Mouse (Mus musculus): ENCODE data around the gene Mrpl45. TPM values are rescaled to one million over a fixed set of nuclear protein-coding genes. Genes with fewer than 3 reads are reported as not detected.
A peak's percentile ranks its signal among the peaks of the same experiment; 100 is the strongest.
"Not testable (repeated sequence)": the region's sequence is repeated elsewhere in the genome, so short reads cannot be mapped to it uniquely, and the experiment has no call there.

Gene Mrpl45
- total RNA-seq, 1 experiment from 2014 or later, result 31.6 TPM

DNA sequence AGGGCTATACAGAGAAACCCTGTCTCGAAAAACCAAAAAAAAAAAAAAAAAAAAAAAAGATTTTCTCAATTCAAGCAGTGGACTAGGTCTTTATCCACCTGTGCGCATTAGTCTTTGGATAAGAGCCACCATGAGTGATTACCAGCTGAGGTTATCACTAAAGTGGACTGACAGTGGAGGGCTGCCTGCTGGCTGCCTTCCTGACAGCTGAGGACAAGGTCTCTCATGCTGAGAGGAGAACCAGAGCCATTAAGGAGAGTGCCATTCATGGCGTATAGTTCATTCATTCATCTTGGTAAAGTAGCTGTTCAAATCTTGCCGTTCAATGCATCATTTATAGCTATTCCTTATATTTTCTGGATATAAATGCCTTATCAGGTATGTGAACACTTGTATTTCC is 19.0 kb upstream of the Mrpl45 start:
- DNase-seq, result no peak

DNA sequence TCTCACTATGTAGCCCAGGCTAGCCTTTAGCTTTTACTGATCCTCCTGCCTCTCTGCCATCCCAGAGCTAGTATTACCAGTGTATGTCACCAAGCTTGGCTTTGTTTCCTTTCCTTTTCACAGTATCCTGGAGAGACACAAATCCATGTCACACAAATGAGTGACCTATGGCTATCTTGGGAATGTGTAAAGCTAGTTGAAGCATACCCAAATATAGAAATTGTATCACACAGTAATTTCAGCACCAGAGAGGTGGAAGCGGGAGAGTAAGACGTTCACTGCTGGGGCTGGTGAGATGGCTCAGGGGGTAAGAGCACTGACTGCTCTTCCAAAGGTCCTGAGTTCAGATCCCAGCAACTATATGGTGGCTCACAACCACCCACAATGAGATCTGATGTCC is 15.6 kb upstream of the Mrpl45 start:
- no peak for DNase-seq

DNA sequence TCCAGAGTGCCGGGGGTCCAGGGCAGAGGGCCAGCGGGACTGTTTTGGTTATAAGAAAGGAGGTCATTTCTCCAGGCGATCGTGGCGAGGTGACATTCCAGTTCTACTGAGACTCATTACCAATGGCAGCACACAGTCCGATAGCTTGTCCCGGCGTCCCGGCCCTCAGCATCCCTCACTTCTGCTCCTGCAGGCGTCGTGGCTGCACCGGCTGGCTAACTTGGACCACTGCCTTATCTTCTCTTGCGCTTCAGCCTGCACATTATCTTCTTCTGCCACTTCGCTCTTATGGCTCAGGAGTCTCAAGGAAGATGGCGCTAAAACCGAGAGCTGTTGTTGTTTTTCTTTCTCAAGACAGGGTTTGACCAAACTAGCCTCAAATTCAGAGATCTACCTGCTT is 14.1 kb upstream of the Mrpl45 start:
- no peak for DNase-seq

DNA sequence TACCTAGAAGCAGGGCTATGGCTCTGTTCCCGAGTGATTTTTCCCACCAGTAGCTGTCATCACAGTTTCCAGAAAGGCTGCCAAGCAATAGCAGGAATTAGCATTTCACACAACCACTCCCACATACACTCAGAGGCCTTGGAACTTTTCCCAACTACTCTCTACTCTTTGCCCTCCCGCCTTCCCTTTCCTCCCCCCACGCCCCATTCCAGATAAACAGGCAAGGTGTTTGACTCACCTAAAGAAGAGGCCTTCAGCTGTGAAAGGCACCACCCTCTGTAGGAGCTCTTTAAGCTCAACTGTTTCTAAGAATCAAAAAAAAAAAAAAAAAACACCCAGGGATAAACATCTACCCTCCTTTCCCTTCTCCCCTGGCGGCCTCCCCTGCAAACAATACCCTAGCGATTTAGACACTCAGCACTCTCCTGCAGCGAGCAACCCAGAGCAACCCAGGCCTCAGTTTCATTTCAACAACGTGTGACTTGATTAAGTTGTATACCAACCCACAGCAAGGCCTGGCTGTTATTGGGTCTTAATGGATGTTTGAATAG is 13.2 kb upstream of the Mrpl45 start:
- DNase-seq, result no peak

DNA sequence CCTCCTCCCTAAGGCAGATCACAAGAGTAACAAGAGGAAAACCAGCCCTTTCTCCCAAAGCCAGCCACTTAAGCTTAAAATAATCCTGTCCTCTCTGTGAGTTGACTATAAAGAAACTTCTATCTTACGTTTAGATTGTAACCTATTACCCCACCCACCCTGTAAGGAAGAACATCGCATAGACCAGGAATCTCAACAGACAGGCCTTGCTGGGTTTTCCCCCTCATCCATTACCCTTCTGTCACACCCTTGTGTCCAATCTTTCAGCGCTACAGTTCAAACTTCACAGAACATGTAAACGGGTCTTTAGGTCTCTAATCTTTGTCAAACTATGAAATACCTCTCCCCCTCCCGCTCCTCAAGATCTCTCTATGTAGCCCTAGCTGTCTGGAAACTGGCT is 10.9 kb upstream of the Mrpl45 start:
- DNase-seq, result no peak

DNA sequence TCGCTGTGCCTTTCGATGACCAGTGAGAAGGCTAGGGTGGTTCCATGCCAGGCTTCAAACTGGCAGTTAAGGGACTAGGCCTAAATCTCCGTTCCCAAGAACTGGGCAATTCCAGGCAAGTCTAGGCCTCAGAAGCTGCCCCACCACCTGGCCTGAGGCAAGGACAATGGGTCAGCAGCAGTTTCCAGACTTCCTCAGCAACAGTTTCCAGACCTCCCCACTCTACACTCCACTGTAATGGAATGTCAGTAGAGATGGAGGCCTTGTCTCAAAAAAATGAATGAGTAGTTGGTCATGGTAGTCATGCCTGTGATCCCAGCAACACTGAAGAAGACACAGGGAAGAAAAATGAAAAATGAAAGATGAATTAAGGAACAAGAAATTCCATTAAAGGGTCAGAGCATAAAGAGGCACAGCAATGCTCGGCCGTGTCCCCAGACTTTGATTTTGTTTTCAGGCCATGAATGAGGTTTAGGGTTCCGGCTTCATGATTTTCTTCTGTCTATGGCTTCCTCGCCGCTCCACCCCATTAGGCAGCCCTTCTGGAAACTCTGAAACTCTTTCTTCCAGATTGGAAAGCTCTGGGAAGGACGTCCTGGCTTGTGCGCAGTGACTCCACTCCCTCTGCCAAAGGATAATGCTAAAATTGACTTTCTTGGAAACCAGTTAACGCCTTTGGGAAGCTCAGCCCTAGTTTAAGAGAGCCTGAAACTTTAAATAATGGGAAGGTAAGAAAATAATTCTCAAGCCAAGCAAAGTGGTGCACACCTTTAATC is 8.0 kb upstream of the Mrpl45 start:
- DNase-seq, result no peak

DNA sequence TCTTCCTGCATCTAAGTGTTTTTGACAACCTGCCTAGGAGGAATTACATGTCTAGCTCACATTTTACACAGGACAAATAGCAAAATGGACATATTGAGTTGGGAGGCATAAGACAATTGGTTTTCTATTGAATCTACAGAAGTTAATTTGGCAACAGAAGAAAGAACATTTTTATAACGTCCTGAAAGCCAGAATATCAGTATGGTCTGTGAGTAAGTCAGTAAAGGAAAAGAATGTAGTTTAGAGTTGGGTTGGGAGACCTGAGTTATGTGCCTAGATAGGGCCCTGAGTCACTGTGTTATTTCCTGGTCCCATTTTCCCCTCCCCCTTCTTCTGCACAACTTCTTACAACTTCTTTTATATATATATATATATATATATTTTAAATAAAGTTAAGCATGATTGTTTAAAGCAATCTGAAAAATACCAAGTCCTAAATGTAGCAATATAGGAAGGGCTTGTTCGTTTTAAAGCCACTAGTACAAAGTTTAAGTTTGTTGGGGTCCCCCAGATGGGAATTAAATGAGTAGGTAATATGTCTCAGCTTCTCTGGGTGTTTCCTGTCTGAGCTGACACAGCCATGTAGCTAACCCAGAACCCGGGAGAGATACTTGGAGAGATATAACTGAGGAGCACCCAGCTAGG is 6.6 kb upstream of the Mrpl45 start:
- no peak for DNase-seq

DNA sequence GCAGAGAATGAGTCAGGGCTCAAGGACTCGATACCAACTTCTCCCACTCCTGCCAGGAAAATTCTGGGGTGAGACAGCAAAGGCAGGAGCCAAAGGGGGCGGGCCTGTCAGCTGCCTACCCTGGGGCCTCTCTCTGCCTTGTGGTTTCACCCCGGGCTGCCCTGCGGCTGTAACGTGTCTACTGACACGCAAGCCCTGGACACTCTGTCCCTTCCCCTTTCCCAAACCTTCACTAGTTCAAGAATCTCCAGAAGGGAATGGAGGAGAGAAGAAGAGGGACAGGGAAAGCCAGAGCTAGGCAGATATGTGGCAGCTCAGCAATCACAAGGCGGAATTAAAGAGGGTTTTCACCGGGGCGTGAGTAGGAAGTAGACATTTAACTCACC is 6.1 kb upstream of the Mrpl45 start:
- peak; percentile 86 for DNase-seq

DNA sequence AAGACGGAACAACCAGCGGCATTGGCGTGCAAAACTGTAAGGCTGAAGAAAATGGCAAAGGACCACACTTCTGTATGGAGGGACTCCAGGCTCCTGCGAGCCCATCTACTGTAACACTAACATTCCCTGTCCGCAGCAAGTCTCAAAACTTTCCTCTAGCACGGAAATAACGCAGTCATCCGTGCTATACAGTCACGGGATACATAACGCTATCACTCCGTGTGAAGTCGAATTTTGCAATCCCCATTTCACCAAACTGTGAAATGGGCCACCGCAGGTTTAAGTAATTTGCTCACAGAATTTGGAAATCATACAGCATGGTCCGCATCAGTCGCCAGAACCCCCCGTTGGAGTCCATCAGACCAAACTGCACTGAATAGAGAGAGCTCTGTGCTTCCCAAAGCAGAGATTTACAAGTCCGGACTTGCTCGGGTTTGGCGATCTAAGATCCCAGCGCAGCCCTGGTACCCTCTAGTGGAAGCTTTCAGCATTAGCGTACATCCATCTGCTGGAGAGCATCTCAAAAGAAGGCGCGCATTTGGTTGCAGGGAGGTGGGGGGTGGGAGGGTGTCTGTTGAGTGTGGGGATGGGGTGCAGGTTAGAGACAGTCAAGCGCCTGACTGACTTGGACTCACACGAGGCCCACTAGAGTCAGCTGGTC is 5.5 kb upstream of the Mrpl45 start:
- peak; percentile 67 for DNase-seq

DNA sequence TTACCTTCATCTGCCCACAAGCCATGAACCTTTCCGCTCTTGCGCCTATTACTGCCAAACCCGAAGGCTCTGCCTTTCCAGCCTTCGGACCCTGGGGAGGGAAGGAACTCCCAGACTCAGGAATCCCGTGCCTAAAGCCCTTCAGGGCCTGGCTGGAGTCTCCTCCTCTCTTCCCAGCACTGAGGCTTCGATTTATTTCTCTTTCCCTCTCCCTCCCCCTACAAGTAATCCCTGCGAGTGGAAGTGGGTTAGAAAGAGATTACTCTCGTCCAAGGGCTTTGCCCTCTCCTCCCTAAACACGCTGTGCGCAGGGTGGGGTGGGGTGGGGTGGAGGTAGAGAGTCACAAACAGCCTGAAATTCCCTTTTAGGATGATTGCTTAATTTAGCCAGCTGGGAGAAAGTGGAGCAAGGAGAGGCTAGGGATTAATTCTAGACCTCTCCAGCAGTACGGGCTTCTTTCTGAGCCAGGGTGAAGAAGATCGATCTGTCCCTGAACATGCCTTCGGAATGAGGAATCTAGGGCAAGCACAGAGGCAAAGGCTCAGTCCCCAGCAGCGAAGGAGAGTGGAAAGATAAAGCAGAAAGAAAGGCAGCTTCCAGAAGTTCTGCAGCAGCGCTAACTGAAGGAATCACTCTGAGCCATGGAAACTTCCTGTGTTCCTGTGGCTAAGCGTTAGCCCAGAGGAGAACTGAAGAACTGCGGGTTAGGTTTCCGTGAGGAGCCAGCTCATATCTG is 4.5 kb upstream of the Mrpl45 start:
- no peak for DNase-seq

DNA sequence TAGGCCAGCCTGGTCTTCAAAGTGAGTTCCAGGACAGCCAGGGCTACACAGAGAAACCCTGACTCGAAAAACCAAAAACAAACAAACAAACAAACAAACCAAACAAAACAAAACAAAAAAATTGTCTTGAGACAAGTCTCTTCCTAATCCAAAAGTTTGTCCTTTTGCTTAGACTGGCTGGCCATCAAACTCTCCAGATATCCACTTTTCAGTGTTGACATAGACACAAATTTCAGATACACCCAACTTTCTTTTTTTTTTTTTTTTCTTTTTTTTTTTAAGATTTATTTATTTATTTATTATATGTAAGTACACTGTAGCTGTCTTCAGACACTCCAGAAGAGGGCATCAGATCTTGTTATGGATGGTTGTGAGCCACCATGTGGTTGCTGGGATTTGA is 2.6 kb upstream of the Mrpl45 start:
- DNase-seq, result not testable (repeated sequence)

DNA sequence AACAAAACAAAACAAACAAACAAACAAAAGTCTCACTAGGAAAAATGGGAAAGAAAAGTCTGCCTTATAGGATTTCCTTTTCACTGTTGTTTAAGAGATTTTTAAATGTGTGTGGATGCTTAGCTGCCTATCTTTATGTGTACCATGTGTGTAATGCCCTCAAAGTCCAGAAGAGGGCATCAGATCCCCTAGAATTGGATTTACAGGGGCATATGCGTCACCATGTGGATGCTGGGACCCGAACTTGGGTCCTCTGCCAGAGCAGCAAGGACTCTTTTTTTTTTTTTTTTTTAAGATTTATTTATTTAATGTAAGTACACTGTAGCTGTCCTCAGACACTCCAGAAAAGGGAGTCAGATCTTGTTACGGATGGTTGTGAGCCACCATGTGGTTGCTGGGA is 1.4 kb upstream of the Mrpl45 start:
- no peak for DNase-seq

DNA sequence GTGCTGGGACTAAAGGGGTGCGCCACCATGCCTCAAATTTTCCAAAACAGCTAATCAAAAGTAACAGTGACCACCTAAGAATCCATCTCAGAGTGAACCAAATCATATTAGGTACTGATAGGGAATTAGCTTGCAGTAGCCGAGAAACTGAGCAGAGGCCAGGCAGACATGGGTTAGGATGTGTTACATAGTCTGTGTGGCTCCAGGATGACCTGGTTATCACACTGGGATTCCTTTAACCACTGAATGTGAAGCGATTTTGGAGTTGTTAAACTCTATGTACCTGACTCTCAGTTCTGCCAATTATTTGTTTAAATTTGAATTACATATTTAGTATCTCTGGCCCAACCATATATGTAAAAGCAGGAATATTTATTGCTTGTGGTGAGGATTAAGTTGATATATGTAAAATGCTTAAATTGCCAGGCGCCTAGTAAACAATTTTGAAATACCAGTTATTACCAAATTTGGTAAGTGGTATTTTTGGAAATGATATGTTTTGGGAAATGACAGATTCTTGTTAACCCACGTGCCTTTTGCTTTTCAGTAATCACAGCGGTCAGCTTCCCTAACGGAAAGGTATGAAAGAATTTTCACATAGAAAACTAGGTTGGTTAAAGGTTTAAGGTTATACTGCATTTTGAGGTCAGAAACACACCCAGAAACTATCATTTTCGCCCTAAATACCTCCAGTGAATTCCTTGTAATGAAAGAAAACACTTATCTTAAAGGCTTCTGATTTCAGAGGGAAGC is 589 bp upstream of the Mrpl45 start:
- no peak for DNase-seq

DNA sequence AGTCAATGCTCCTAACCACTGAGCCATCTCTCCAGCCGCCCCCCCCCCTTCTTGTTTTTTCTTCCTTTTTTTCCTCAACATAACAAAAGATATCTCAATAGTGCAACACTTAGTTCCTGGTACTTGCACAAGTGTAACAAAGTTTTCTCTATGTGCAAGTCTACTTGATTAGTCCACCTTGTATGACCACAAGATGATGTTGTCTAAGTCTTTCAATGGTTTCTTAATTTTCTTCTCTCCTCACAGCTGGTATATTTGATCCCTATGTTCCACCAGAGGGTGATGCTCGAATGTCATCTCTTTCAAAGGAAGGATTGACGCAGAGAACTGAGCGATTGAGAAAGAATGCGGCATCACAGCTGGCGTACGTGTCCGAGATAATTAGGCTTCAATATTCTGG is 5.7 kb downstream of the Mrpl45 start:
- DNase-seq, result no peak

DNA sequence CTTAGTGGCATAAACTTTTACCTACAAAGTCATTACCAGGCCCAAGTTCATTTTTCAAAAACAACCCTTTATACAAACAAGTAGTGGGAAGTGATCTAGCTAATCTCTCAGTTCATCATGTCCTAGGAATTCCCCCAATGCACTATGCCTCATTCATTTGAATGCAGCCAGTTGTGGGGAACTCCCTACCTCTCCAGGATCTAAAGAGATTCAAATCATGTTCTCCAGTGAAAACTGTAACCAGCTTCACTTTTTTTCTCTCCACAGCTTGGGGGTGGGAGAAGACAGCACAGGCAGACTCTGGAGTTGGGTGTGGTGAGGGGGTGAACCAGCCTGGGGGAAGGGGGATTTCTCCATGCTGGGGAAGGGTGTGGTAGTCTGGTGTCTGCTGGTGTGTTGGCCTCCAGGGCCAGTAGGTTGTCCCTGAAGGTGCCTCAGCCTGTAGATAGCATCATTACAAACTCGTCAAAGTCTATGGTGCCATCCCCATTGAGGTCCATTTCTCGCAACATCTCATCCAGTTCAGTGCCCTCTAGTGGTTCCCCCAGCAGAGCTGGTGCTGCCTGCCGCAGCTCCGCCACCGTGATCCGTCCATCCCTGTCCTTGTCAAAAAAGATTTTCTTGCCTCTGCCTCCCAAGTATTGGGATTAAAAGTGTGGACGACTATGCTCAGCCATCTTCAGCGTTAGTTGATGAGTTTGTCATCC is 6.5 kb downstream of the Mrpl45 start:
- DNase-seq, result not testable (repeated sequence)

DNA sequence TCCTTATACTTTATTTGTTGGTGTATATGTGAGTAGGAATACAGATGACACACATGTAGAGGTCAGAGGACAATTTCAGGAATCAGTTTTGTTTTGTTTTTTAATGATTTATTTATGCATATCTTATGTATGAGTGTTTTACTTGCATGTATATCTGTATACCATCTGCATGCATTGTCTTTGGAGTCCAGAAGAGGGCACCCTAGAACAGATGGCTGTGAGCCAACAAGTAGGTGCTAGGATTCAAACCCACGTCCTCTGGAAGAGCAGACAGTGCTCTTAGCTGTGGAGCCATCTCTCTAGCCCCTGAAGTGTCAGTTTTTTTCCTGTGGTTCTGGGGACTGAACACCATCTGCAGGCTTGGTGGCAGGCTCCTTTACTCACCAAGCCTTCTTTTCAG is 9.7 kb downstream of the Mrpl45 start:
- DNase-seq, result no peak

DNA sequence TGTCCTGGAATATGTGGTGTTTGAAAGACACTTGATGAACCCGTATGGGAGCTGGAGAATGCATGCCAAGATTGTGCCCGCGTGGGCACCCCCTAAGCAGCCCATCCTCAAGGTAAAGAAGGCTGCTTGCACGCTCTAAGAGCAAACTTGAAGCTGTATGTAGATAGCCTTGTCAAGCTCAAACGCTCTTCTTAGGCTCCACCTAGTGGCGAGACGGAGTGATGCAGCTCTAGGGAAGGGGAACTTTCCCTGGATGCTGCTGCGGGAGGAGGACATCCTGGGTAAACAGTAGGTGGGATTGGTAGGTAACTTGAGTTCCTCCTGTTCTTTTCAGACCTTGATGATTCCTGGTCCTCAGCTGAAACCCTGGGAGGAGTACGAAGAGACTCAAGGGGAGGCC is 12.6 kb downstream of the Mrpl45 start:
- DNase-seq, result peak; percentile 64

DNA sequence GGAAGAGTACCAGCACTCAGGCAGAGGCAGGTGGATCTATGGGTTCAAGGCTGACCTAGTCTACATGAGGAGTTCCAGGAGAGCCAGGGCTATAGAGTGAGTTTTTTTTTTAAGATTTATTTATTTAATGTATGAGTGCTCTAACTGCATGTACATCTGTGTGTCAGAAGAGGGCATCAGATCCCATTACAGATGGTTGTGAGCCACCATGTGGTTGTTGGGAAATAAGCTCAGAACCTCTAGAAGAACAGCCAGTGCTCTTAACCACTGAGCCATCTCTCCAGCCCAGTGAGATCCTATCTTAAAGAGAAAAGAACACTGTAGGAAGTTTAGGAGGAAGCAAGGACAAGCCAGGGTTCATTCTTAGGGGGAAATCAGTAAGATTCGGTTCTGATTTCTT is 14.8 kb downstream of the Mrpl45 start:
- no peak for DNase-seq

DNA sequence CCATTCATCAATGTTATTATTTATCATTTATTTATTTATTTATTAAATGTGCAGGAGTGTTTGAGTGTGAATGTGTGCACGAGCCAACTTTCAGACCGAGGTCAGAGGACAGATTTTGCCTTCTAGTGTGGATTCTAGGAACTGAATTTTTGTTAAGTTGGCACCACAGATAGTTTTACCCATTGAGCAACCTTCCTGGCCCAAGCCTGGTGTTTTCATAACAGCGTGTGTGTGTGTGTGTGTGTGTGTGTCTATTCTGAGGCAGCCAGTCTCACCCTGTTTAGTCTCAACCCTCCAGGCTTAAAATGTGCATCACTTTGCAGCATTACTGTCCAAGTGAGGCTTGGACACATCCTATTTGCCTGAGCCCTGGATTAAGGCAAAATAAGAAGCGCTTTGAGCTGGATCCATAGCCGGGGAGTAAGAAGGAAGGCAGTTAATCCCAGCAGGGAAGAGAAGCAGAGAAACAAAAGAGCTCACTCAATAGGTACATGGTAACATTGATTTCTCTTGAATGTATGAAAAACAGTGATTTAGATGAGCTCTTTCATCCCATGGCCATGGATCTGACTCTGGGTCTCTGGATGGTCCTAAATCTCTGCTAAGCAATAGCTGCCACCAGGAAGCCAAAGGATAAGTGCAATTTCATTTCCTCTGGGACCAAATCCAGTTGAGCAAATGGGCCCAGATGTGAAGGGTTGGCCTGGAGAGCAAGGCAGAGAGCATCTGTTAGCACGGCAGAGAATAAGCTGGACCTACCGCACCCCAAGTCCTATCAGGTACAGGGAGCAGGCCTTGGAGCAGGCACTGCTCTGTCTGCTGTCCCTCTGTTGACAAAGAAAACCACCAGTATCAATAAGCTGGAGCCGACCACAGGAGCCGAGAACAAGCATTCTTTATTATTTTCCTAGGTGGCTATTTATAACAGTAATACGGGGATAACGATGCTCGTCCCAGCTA is 16.0 kb downstream of the Mrpl45 start:
- DNase-seq, result no peak

DNA sequence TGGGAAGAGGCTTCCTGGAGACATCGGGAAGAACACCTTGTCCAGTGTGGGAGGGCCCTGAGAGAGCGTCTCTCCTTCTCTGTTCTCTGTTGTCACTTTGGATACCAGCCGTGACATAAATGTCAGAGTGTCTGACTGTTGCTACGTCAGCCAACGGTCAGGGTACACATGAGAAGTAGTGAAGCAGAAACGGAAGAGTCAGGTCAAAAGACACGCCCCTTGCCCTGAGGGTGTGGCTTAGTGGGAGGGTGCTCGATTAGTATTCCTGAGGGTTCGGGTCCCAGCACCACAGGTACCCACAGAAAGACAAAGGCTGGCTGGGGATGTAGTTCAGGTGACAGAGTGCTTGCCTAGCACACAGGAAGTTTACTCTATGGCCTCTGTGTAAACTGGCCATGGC is 17.5 kb downstream of the Mrpl45 start:
- no peak for DNase-seq
